ENCODE assay signal across 16 mouse cellular contexts in the genomic region with DNA sequence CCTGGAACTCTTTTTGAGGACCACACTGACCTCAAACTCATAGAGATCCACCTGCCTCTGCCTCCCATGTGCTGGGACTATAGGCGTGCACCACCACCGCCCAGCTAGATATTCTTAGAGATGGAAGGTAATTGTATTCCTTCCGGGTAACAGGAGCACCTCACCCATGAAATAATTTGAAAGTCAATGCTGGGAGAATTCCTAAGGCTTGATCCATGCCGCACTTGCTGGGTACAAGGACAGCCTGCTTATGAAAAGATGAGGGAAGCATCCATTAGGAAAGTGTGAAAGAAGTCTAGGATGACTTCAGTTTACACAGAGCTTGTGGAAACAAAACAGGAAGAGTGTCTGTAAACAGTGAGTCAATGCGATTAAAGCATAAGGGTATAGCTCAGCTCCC.
"Had no signal": no experiment of that assay in that cellular context is flagged by ENCODE, and none has a peak within 500 bp of the region (broad histone marks: within the 10 kb centered on the region; RNA-seq: fewer than 3 reads in every experiment).

No protein-coding gene starts in this region.

- DNase-seq: kidney, adult 18-20 months; layer of hippocampus, adult 9-11 months; liver; lung, adult 18-20 months; thymus, adult 18-20 months; thymus, postnatal 36 days had no signal

- H3K9ac ChIP-seq: limb, embryonic 13.5 days; liver, embryonic 12.5 days; liver, embryonic 15.5 days; midbrain, embryonic 13.5 days; neural tube, embryonic 12.5 days had no signal

- H3K36me3 ChIP-seq: limb, embryonic 10.5 days; limb, embryonic 13.5 days; liver, embryonic 12.5 days; liver, embryonic 15.5 days; midbrain, embryonic 13.5 days; neural tube, embryonic 12.5 days had no signal

- ATAC-seq: liver, embryonic 12.5 days; midbrain, embryonic 13.5 days; midbrain, embryonic 16.5 days had no signal

- H3K27me3 ChIP-seq: limb, embryonic 13.5 days; liver, embryonic 12.5 days; liver, embryonic 15.5 days; midbrain, embryonic 13.5 days; neural tube, embryonic 12.5 days had no signal

- H3K4me2 ChIP-seq: limb, embryonic 13.5 days; liver, embryonic 12.5 days; liver, embryonic 15.5 days; midbrain, embryonic 13.5 days; neural tube, embryonic 12.5 days had no signal

- H3K9me3 ChIP-seq: limb, embryonic 10.5 days; limb, embryonic 13.5 days; liver, embryonic 12.5 days; liver, embryonic 15.5 days; midbrain, embryonic 13.5 days; neural tube, embryonic 12.5 days had no signal

- H3K4me3 ChIP-seq: layer of hippocampus, adult 2 months; limb, embryonic 10.5 days; limb, embryonic 13.5 days; liver, embryonic 12.5 days; liver, embryonic 15.5 days; midbrain, embryonic 13.5 days; neural tube, embryonic 12.5 days had no signal

- H3K27ac ChIP-seq: kidney, postnatal 0 days; layer of hippocampus, adult 2 months; limb, embryonic 10.5 days; limb, embryonic 13.5 days; liver, embryonic 12.5 days; liver, embryonic 15.5 days; macrophage; midbrain, embryonic 13.5 days; neural tube, embryonic 12.5 days had no signal

- H3K4me1 ChIP-seq: limb, embryonic 10.5 days; liver, embryonic 15.5 days; midbrain, embryonic 13.5 days; neural tube, embryonic 12.5 days had no signal
